Mouse (Mus musculus) liver, embryonic 11.5 days (tissue): ENCODE measurements at regions not wholly inside any gene's neighbourhood (a gene's known extent, or its start where the extent isn't known, plus 50 kb on each side); places are given as distances from the start of the nearest gene placed in this dataset.

Source experiments
- ATAC-seq: fragments of 200-750 bp; cut with Nextera tagmentation; replicated peaks from 2 replicates; pipeline ENCODE4 v1.8.0; 2017; ENCODE audit warnings: moderate number of reproducible peaks, mild to moderate bottlenecking, moderate TSS enrichment, moderate library complexity; ENCODE audit not compliant: low FRiP score
- DNase-seq: peaks from one replicate; pipeline ENCODE4 v3.0.0-alpha.2; 2017; ENCODE audit warnings: low spot score
- H3K27ac ChIP-seq: fragments of 300-500 bp; sonication (generic); 2 replicates; pipeline ENCODE4 v1.5.1; 2014; ENCODE audit warnings: mild to moderate bottlenecking, low read depth, low read length, control low read depth
- H3K27me3 ChIP-seq: fragments of 300-500 bp; sonication (generic); replicated peaks from 2 replicates; pipeline ENCODE4 v1.6.1; 2014; ENCODE audit warnings: low read length, mixed read lengths; ENCODE audit not compliant: control insufficient read depth, insufficient read depth
- H3K36me3 ChIP-seq: fragments of 300-500 bp; sonication (generic); 2 replicates; pipeline ENCODE4 v1.6.1; 2014; ENCODE audit warnings: mild to moderate bottlenecking, low read length, moderate library complexity, mixed read lengths; ENCODE audit not compliant: control insufficient read depth, insufficient read depth
- H3K4me1 ChIP-seq: fragments of 300-500 bp; sonication (generic); replicated peaks from 2 replicates; pipeline ENCODE4 v1.6.1; 2014; ENCODE audit warnings: low read length, mixed read lengths; ENCODE audit not compliant: control insufficient read depth, insufficient read depth
- H3K4me2 ChIP-seq: fragments of 300-500 bp; sonication (generic); 2 replicates; pipeline ENCODE4 v1.6.1; 2014; ENCODE audit warnings: mild to moderate bottlenecking, control low read depth, moderate library complexity
- H3K4me3 ChIP-seq: fragments of 300-500 bp; sonication (generic); 2 replicates; pipeline ENCODE4 v1.5.1; 2014; ENCODE audit warnings: low read depth, low read length, control low read depth
- H3K9ac ChIP-seq: fragments of 300-500 bp; sonication (generic); 2 replicates; pipeline ENCODE4 v1.6.1; 2014; ENCODE audit warnings: low read depth, low read length, control low read depth
- H3K9me3 ChIP-seq: fragments of 300-500 bp; sonication (generic); 2 replicates; pipeline ENCODE4 v1.6.1; 2016; ENCODE audit warnings: low read length, inconsistent platforms, mixed read lengths; ENCODE audit not compliant: control insufficient read depth
- WGBS: fragments of 180-500 bp; shearing (Covaris S2); extraction: QIAGEN DNeasy Blood & Tissue Kit; methylation state at CpG from one replicate; pipeline ENCODE4 v1.1.7; 2014; 5-methylcytosine and 5-hydroxymethylcytosine counted together

- Histone ChIP-seq H3K4me1 (no peaks in the 10 kb centered on the region), H3K4me3 (no peak overlapping the region), H3K9me3 (no peaks in the 10 kb centered on the region), H3K36me3 (no peaks in the 10 kb centered on the region), H3K27ac (no peak overlapping the region), H3K4me2 (no peak overlapping the region), H3K9ac (no peak overlapping the region), H3K27me3 (no peaks in the 10 kb centered on the region)
- DNase-seq, result no peak
- ATAC-seq, result no peak
Observed at GRCm38 (mm10) chr1:92386752-92387151, 86.9 kb downstream of the Ndufa10 start.

DNA sequence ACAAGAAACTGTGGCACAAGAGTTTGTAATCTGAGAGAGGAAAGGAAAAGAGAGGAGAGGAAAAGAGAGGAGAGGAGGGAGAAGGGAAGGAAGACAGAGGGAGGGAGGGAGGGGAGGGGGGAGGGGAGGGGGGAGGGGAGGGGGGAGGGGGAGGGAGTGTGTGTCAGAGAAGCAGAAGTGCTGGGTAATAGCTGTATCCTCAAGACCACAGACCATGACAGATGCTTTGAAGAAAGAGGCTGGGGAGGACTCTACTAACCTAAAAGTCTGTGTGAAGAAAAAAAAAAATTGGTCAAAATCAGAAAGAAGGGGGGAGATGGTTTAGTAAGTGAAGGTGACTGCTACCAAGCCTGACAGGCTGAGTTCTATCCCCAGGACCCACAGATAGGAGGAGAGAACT is 88.7 kb downstream of the Ndufa10 start:
- Histone ChIP-seq H3K4me1 (no peaks in the 10 kb centered on the region), H3K9me3 (no peaks in the 10 kb centered on the region), H3K4me2 (no peak overlapping the region), H3K36me3 (no peaks in the 10 kb centered on the region), H3K27me3 (no peaks in the 10 kb centered on the region), H3K4me3 (no peak overlapping the region), H3K27ac (no peak overlapping the region), H3K9ac (no peak overlapping the region)
- DNase-seq (no peak), ATAC-seq (no peak)

- Histone ChIP-seq H3K9ac (no peak overlapping the region), H3K9me3 (no peaks in the 10 kb centered on the region), H3K27me3 (no peaks in the 10 kb centered on the region), H3K4me1 (no peaks in the 10 kb centered on the region), H3K4me3 (no peak overlapping the region), H3K36me3 (no peaks in the 10 kb centered on the region), H3K4me2 (no peak overlapping the region), H3K27ac (no peak overlapping the region)
- ATAC-seq (no peak), DNase-seq (no peak)
- 66% methylated on average over 4 of the region's 4 CpGs for WGBS
Observed at GRCm38 (mm10) chr1:92383749-92384148, 89.9 kb downstream of the Ndufa10 start.

GRCm38 (mm10) chr1:92379510-92379886 is 94.2 kb downstream of the Ndufa10 start:
- Histone ChIP-seq H3K27ac (no peak overlapping the region), H3K4me3 (no peak overlapping the region), H3K4me1 (no peaks in the 10 kb centered on the region), H3K9ac (no peak overlapping the region), H3K9me3 (no peaks in the 10 kb centered on the region), H3K27me3 (no peaks in the 10 kb centered on the region), H3K4me2 (no peak overlapping the region), H3K36me3 (no peaks in the 10 kb centered on the region)
- ATAC-seq, result no peak
- 67% methylated on average over 3 of the region's 3 CpGs for WGBS
- no peak for DNase-seq

GRCm38 (mm10) chr1:92378741-92379509 is 94.7 kb downstream of the Ndufa10 start:
- Histone ChIP-seq H3K4me3 (no peak overlapping the region), H3K36me3 (no peaks in the 10 kb centered on the region), H3K9me3 (no peaks in the 10 kb centered on the region), H3K4me1 (no peaks in the 10 kb centered on the region), H3K9ac (no peak overlapping the region), H3K27ac (no peak overlapping the region), H3K4me2 (no peak overlapping the region), H3K27me3 (no peaks in the 10 kb centered on the region)
- no peak for ATAC-seq
- no peak for DNase-seq
- 67% methylated on average over 8 of the region's 8 CpGs for WGBS

DNA sequence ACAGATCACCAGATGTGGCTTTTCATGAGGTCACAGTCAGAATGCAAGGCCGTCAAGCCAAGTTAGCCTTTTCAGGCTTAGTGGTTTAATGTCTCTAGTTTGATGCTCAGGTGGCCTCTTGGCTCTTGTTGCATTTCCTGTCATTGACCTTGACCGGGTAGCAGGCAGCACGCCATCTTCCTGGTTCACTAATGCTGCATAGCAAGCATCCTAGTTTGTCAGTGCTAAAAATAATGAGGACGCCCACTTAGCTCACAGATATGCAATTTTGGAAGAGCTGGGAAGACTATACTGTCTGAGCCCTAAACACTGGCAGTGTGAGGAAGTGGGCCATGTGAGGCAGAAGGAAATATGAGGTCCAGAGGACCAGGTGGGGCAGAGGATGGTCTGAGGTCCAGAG is 97.2 kb downstream of the Ndufa10 start:
- DNase-seq (no peak), ATAC-seq (no peak)
- no peak overlapping the region for H3K27ac ChIP-seq
- H3K9me3 ChIP-seq, result no peaks in the 10 kb centered on the region
- H3K9ac ChIP-seq, result no peak overlapping the region
- H3K36me3 ChIP-seq, result no peaks in the 10 kb centered on the region
- no peak overlapping the region for H3K4me2 ChIP-seq
- no peak overlapping the region for H3K4me3 ChIP-seq
- 78% methylated on average over 4 of the region's 4 CpGs for WGBS
- H3K4me1 ChIP-seq, result no peaks in the 10 kb centered on the region
- no peaks in the 10 kb centered on the region for H3K27me3 ChIP-seq

GRCm38 (mm10) chr1:92372222-92372990 is 101.3 kb downstream of the Ndufa10 start:
- whole genome bisulfite sequencing, result 60% methylated on average over 5 of the region's 5 CpGs
- Histone ChIP-seq H3K4me3 (no peak overlapping the region), H3K9me3 (no peaks in the 10 kb centered on the region), H3K36me3 (no peaks in the 10 kb centered on the region), H3K4me1 (no peaks in the 10 kb centered on the region), H3K9ac (no peak overlapping the region), H3K4me2 (no peak overlapping the region), H3K27ac (no peak overlapping the region), H3K27me3 (no peaks in the 10 kb centered on the region)
- ATAC-seq (no peak), DNase-seq (no peak)

- DNase-seq (no peak), ATAC-seq (no peak)
- H3K9ac ChIP-seq, result no peak overlapping the region
- H3K9me3 ChIP-seq, result no peaks in the 10 kb centered on the region
- H3K4me2 ChIP-seq, result no peak overlapping the region
- no peak overlapping the region for H3K4me3 ChIP-seq
- 64% methylated on average over 11 of the region's 11 CpGs for WGBS
- no peaks in the 10 kb centered on the region for H3K36me3 ChIP-seq
- H3K27ac ChIP-seq, result no peak overlapping the region
- H3K27me3 ChIP-seq, result no peaks in the 10 kb centered on the region
- no peaks in the 10 kb centered on the region for H3K4me1 ChIP-seq
Observed at GRCm38 (mm10) chr1:92371357-92371981, 102.2 kb downstream of the Ndufa10 start.
